Mouse (Mus musculus): ENCODE measurements at regions not wholly inside any gene's neighbourhood (a gene's known extent, or its start where the extent isn't known, plus 50 kb on each side); places are given as distances from the start of the nearest gene placed in this dataset.
"Not testable (repeated sequence)": the region's sequence is repeated elsewhere in the genome, so short reads cannot be mapped to it uniquely, and the experiment has no call there.

GRCm38 (mm10) chr2:39325122-39325521 lies 98.9 kb upstream of the Ppp6c start:
- not testable (repeated sequence) for H3K36me3 ChIP-seq; H3K27me3 ChIP-seq (replicated peaks); ATAC-seq (ENCODE audit: extremely low read depth, insufficient number of reproducible peaks, low FRiP score, low TSS enrichment); H3K4me3 ChIP-seq; H3K9me3 ChIP-seq; H3K9ac ChIP-seq
- Histone ChIP-seq H3K4me1 (0 out of 2 replicates have a peak, but pooled peaks cover 12% of the 10 kb centered on the region), H3K4me2 (peak overlapping the region; percentile 63), H3K27ac (replicated peaks) (0 out of 2 replicates have a peak overlapping the region, but pooled peaks have one; percentile 8)
- 48% methylated on average over 3 of the region's 3 CpGs for WGBS

- WGBS = 65% methylated on average over 2 of the region's 2 CpGs
- Histone ChIP-seq H3K9me3 (no peaks in the 10 kb centered on the region), H3K4me1 (no peaks in the 10 kb centered on the region), H3K4me2 (no peak overlapping the region), H3K27me3 (replicated peaks) (no peaks in the 10 kb centered on the region), H3K36me3 (no peaks in the 10 kb centered on the region), H3K9ac (no peak overlapping the region), H3K27ac (replicated peaks) (no peak overlapping the region), H3K4me3 (no peak overlapping the region)
- no peak for ATAC-seq (ENCODE audit: extremely low read depth, insufficient number of reproducible peaks, low FRiP score, low TSS enrichment)
Measured at GRCm38 (mm10) chr2:39299798-39300382, 73.6 kb upstream of the Ppp6c start.

GRCm38 (mm10) chr2:39299290-39299689 lies 73.0 kb upstream of the Ppp6c start:
- 70% methylated on average over 1 of the region's 1 CpGs for WGBS
- no peak overlapping the region for H3K9ac ChIP-seq
- H3K4me3 ChIP-seq = no peak overlapping the region
- ATAC-seq (ENCODE audit: extremely low read depth, insufficient number of reproducible peaks, low FRiP score, low TSS enrichment) = no peak
- no peaks in the 10 kb centered on the region for H3K4me1 ChIP-seq
- H3K27ac ChIP-seq (replicated peaks) = no peak overlapping the region
- H3K4me2 ChIP-seq = no peak overlapping the region
- H3K36me3 ChIP-seq = no peaks in the 10 kb centered on the region
- H3K27me3 ChIP-seq (replicated peaks) = no peaks in the 10 kb centered on the region
- no peaks in the 10 kb centered on the region for H3K9me3 ChIP-seq

- Histone ChIP-seq H3K27me3 (replicated peaks) (no peaks in the 10 kb centered on the region), H3K9me3 (no peaks in the 10 kb centered on the region), H3K4me2 (no peak overlapping the region), H3K27ac (replicated peaks) (no peak overlapping the region), H3K36me3 (no peaks in the 10 kb centered on the region), H3K4me3 (no peak overlapping the region), H3K9ac (no peak overlapping the region), H3K4me1 (no peaks in the 10 kb centered on the region)
- WGBS = 77% methylated on average over 1 of the region's 1 CpGs
- no peak for ATAC-seq (ENCODE audit: extremely low read depth, insufficient number of reproducible peaks, low FRiP score, low TSS enrichment)
Measured at GRCm38 (mm10) chr2:39295435-39295834, 69.2 kb upstream of the Ppp6c start.

GRCm38 (mm10) chr2:39278218-39278617 lies 52.0 kb upstream of the Ppp6c start:
- Histone ChIP-seq H3K27me3 (replicated peaks) (no peaks in the 10 kb centered on the region), H3K36me3 (no peaks in the 10 kb centered on the region), H3K9ac (no peak overlapping the region), H3K9me3 (no peaks in the 10 kb centered on the region), H3K4me1 (no peaks in the 10 kb centered on the region), H3K27ac (replicated peaks) (no peak overlapping the region), H3K4me2 (no peak overlapping the region), H3K4me3 (no peak overlapping the region)
- ATAC-seq (ENCODE audit: extremely low read depth, insufficient number of reproducible peaks, low FRiP score, low TSS enrichment) = no peak
- 39% methylated on average over 1 of the region's 1 CpGs for WGBS
